Mouse (Mus musculus) megakaryocyte, embryonic 14.5 days (primary cell): ENCODE measurements around the gene Bmp7. TPM values are rescaled to one million over a fixed set of nuclear protein-coding genes. Genes with fewer than 3 reads are reported as not detected.

ENCODE experiments used
- H3K27me3 ChIP-seq: replicated peaks from 2 replicates; pipeline ENCODE3; 2012; ENCODE audit warnings: inconsistent platforms
- H3K36me3 ChIP-seq: replicated peaks from 2 replicates; pipeline ENCODE3; 2012; ENCODE audit warnings: low read length, inconsistent platforms, mixed read lengths
- H3K4me1 ChIP-seq: 2 replicates; pipeline ENCODE4 v1.6.1; 2012; ENCODE audit warnings: inconsistent platforms
- H3K4me3 ChIP-seq: replicated peaks from 2 replicates; pipeline ENCODE3; 2012; ENCODE audit warnings: moderate library complexity, mild to moderate bottlenecking, inconsistent platforms
- H3K9me3 ChIP-seq: 2 replicates; pipeline ENCODE4 v1.6.1; 2012; ENCODE audit warnings: inconsistent platforms
- FLI1 ChIP-seq: IDR thresholded peaks from 2 replicates; pipeline ENCODE4 v1.6.1; 2012; ENCODE audit warnings: low read length, inconsistent platforms, mixed read lengths
- GATA1 ChIP-seq: IDR thresholded peaks from 3 replicates; pipeline ENCODE4 v1.6.1; 2012; ENCODE audit warnings: mixed read lengths, low read length, inconsistent platforms, borderline replicate concordance
- polyA plus RNA-seq: library from polyadenylated mRNA; stranded (reverse); fragments of >175 nt; gene quantifications from 2 replicates; pipeline ENCODE4 v1.2.3, GENCODE M21; 2012; ENCODE audit warnings: low replicate concordance; ENCODE audit not compliant: insufficient read depth

Bmp7 gene
- polyA plus RNA-seq, 1 experiment: not detected

GRCm38 (mm10) chr2:172973806-172974565, 33.9 kb upstream of the Bmp7 start:
- TF ChIP-seq FLI1 (no peak), GATA1 (no peak)
- Histone ChIP-seq H3K4me3 (no peak overlapping the region), H3K27me3 (peaks cover 5% of the 10 kb centered on the region), H3K4me1 (peaks cover 35% of the 10 kb centered on the region), H3K9me3 (peaks cover 14% of the 10 kb centered on the region), H3K36me3 (no peaks in the 10 kb centered on the region)

DNA sequence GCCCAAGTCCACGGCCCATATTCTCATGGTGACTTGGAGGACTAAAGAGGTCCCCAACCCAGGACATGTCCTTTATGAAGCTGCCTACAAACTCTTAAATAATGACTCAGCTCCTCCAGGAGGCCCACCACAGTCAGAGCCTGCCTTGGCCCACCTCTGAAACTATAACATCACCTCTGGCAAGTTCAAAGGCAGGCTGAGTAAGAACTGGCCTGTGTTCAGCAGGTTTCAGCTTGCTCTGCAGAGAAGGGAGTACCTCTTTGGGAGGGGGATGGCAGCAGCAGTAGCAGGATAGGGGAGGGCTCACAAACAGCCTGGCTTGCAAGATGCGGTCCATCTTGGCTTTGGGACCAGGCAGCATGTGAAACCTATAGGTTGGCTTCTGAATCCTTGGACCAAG, 31.7 kb upstream of the Bmp7 start:
- peaks cover 17% of the 10 kb centered on the region for H3K4me1 ChIP-seq
- no peak overlapping the region for H3K4me3 ChIP-seq
- H3K36me3 ChIP-seq: no peaks in the 10 kb centered on the region
- H3K9me3 ChIP-seq: peaks cover 14% of the 10 kb centered on the region
- H3K27me3 ChIP-seq: peaks cover 5% of the 10 kb centered on the region
- TF ChIP-seq FLI1 (no peak), GATA1 (no peak)

DNA sequence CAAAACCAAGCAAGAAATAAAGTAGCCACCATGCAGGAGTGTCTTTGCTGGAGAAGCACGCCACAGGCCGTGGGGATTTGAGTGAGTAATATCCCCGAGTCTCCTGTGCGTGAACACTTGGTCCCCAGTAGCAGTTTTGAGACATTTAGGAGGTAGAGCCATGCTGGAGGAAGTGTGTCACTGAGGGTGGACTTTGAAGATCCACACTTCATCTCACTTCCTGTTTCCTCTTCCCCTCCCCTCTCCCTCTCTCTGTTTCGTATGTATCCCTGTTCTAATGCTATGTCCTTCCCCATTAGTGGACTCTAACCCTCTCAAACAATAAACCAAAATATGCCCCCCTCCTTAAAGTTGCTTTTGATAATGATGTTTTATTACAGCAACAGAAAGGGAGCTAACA, 26.4 kb upstream of the Bmp7 start:
- Histone ChIP-seq H3K27me3 (peaks cover 17% of the 10 kb centered on the region), H3K4me3 (no peak overlapping the region), H3K4me1 (peaks cover 21% of the 10 kb centered on the region), H3K9me3 (peaks cover 14% of the 10 kb centered on the region), H3K36me3 (no peaks in the 10 kb centered on the region)
- no peak for TF ChIP-seq GATA1
- no peak for TF ChIP-seq FLI1

DNA sequence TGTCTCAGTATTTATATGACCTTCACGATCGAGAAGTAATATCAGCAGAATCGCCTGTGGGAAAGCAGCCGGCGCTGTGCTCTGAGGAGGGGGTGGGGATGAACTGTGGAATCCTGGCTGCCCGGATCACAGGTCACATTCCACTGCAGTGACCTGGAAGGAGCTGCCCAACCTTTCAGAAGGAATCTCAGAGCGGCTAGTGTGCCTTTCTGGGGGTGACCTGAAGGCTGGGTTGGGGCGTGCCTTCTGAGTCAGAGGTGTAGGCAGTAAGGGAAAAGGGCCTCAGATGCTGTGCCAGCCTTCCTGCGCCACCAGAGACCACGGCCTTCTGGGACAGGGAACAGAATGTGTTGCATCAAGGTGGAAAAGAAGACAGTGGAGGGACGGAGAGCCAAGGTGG, 25.1 kb upstream of the Bmp7 start:
- peaks cover 16% of the 10 kb centered on the region for H3K9me3 ChIP-seq
- H3K27me3 ChIP-seq: peaks cover 17% of the 10 kb centered on the region
- TF ChIP-seq FLI1 (no peak), GATA1 (no peak)
- no peak overlapping the region for H3K4me3 ChIP-seq
- no peaks in the 10 kb centered on the region for H3K36me3 ChIP-seq
- H3K4me1 ChIP-seq: peaks cover 19% of the 10 kb centered on the region

- H3K4me1 ChIP-seq: peaks cover 14% of the 10 kb centered on the region
- TF ChIP-seq FLI1: no peak
- no peak for TF ChIP-seq GATA1
- H3K27me3 ChIP-seq: peaks cover 27% of the 10 kb centered on the region
- no peaks in the 10 kb centered on the region for H3K36me3 ChIP-seq
- peaks cover 26% of the 10 kb centered on the region for H3K9me3 ChIP-seq
- H3K4me3 ChIP-seq: no peak overlapping the region
Observed at GRCm38 (mm10) chr2:172961211-172961610, 21.1 kb upstream of the Bmp7 start.

- peaks cover 25% of the 10 kb centered on the region for H3K27me3 ChIP-seq
- H3K9me3 ChIP-seq: peaks cover 32% of the 10 kb centered on the region
- TF ChIP-seq GATA1: no peak
- TF ChIP-seq FLI1: no peak
- H3K4me3 ChIP-seq: no peak overlapping the region
- no peaks in the 10 kb centered on the region for H3K36me3 ChIP-seq
- peaks cover 12% of the 10 kb centered on the region for H3K4me1 ChIP-seq
Observed at GRCm38 (mm10) chr2:172960350-172960749, 20.2 kb upstream of the Bmp7 start.

GRCm38 (mm10) chr2:172959006-172959768, 19.1 kb upstream of the Bmp7 start:
- Histone ChIP-seq H3K27me3 (peaks cover 20% of the 10 kb centered on the region), H3K4me1 (peaks cover 12% of the 10 kb centered on the region), H3K9me3 (peaks cover 33% of the 10 kb centered on the region), H3K36me3 (no peaks in the 10 kb centered on the region), H3K4me3 (no peak overlapping the region)
- no peak for TF ChIP-seq GATA1

DNA sequence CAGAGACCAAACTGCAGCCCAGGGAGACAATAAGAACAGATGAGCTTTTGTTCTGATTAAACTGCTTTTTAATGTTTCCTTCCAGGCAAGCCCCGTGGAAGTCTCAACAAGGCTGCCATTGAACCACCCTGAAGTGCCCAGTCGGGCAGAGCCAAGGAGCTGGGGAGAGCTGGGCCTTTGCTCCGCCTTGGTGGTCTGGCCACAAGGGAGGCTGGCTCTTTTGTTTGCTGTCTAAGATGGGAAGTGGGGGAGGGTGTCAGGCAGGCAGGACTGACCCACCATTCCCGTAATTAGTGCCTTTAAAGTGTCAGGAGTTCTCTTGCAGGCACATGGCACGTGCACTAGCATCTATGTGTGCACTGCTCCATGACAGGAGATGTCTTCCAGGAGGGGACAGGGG, 18.5 kb upstream of the Bmp7 start:
- Histone ChIP-seq H3K27me3 (peaks cover 24% of the 10 kb centered on the region), H3K4me3 (no peak overlapping the region), H3K9me3 (peaks cover 39% of the 10 kb centered on the region), H3K4me1 (peaks cover 12% of the 10 kb centered on the region), H3K36me3 (no peaks in the 10 kb centered on the region)
- no peak for TF ChIP-seq GATA1
- TF ChIP-seq FLI1: no peak

- H3K4me1 ChIP-seq: no peaks in the 10 kb centered on the region
- TF ChIP-seq GATA1: no peak
- no peak for TF ChIP-seq FLI1
- H3K27me3 ChIP-seq: peaks cover 38% of the 10 kb centered on the region
- H3K9me3 ChIP-seq: peaks cover 35% of the 10 kb centered on the region
- no peaks in the 10 kb centered on the region for H3K36me3 ChIP-seq
- H3K4me3 ChIP-seq: no peak overlapping the region
Observed at GRCm38 (mm10) chr2:172951976-172952375, 11.9 kb upstream of the Bmp7 start.

GRCm38 (mm10) chr2:172950722-172951121, 10.6 kb upstream of the Bmp7 start:
- Histone ChIP-seq H3K9me3 (peaks cover 22% of the 10 kb centered on the region), H3K4me1 (no peaks in the 10 kb centered on the region), H3K36me3 (no peaks in the 10 kb centered on the region), H3K27me3 (peaks cover 43% of the 10 kb centered on the region), H3K4me3 (no peak overlapping the region)
- no peak for TF ChIP-seq FLI1
- TF ChIP-seq GATA1: no peak
